Mouse (Mus musculus) midbrain, embryonic 16.5 days (tissue): ENCODE measurements around the gene Ctrc. TPM values are rescaled to one million over a fixed set of nuclear protein-coding genes. Genes with fewer than 3 reads are reported as not detected.
A peak's percentile ranks its signal among the peaks of the same experiment; 100 is the strongest.
"Not testable (repeated sequence)": the region's sequence is repeated elsewhere in the genome, so short reads cannot be mapped to it uniquely, and the experiment has no call there.

ENCODE experiments used
- ATAC-seq: fragments of 200-750 bp; cut with Nextera tagmentation; 2 replicates; pipeline ENCODE4 v1.8.0; 2017; ENCODE audit warnings: moderate TSS enrichment
- H3K27ac ChIP-seq: fragments of 300-500 bp; sonication (generic); 2 replicates; pipeline ENCODE4 v1.5.1; 2014; ENCODE audit warnings: mild to moderate bottlenecking, low read length, mixed read lengths
- H3K27me3 ChIP-seq: fragments of 300-500 bp; sonication (generic); 2 replicates; pipeline ENCODE4 v1.6.1; 2014; ENCODE audit warnings: low read depth, low read length, mixed read lengths; ENCODE audit not compliant: control insufficient read depth, insufficient read depth
- H3K36me3 ChIP-seq: fragments of 300-500 bp; sonication (generic); 2 replicates; pipeline ENCODE4 v1.6.1; 2014; ENCODE audit warnings: mild to moderate bottlenecking, low read length, moderate library complexity, mixed read lengths; ENCODE audit not compliant: control insufficient read depth, insufficient read depth
- H3K4me1 ChIP-seq: fragments of 300-500 bp; sonication (generic); 2 replicates; pipeline ENCODE4 v1.6.1; 2014; ENCODE audit warnings: mild to moderate bottlenecking, low read length, mixed read lengths; ENCODE audit not compliant: control insufficient read depth, insufficient read depth
- H3K4me2 ChIP-seq: fragments of 300-500 bp; sonication (generic); 2 replicates; pipeline ENCODE4 v1.6.1; 2014; ENCODE audit warnings: mild to moderate bottlenecking, low read length, mixed read lengths
- H3K4me3 ChIP-seq: fragments of 300-500 bp; sonication (generic); 2 replicates; pipeline ENCODE4 v1.5.1; 2014; ENCODE audit warnings: low read depth, mild to moderate bottlenecking, low read length, moderate library complexity, mixed read lengths
- H3K9ac ChIP-seq: fragments of 300-500 bp; sonication (generic); 2 replicates; pipeline ENCODE4 v1.6.1; 2014; ENCODE audit warnings: low read depth, low read length, mixed read lengths
- H3K9me3 ChIP-seq: fragments of 300-500 bp; sonication (generic); replicated peaks from 2 replicates; pipeline ENCODE4 v1.6.1; 2014; ENCODE audit warnings: mild to moderate bottlenecking, low read length, mixed read lengths; ENCODE audit not compliant: control insufficient read depth, poor library complexity, severe bottlenecking
- WGBS: fragments of 180-500 bp; shearing (Covaris S2); extraction: QIAGEN DNeasy Blood & Tissue Kit; methylation state at CpG from one replicate; pipeline ENCODE4 v1.1.7; 2014; 5-methylcytosine and 5-hydroxymethylcytosine counted together
- polyA plus RNA-seq: library from polyadenylated mRNA; unstranded; fragments of >200 nt; fragmentation: Nextera tagmentation; extraction: Ambion mirVana; gene quantifications from 2 replicates; pipeline ENCODE4 v1.2.1, GENCODE M21; 2015

The Ctrc gene
- polyA plus RNA-seq, 1 experiment from 2014 or later = not detected

DNA sequence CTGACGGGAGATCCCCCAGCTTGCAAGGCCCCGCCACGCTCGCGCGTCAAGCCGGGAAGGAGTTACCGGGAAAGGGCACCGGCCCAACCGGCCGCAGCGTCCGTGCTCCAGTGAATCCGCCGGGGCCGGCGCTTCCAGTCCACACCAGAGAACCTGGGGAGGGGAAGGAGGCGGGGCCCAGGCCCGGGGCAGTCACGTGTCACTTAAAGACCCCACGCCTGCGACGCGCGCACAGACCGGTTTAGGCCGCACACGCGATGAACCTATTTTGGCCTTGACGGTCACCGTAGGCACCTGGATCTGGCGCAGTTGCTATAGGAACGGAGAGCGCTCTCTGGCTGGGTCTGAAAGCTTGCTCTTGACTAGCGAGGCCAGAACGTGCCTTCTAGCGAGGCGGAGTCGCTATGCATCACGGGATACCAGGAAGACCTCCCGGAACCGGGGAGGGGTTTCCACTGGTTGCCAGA lies 55.6 kb downstream of the Ctrc start, which contains the start of gene Dnajc16:
Gene Dnajc16, minus strand, starts transcription at position 408 of the 467 bp plus-strand sequence.
- Histone ChIP-seq H3K4me3 (peak within 1 kb of the TSS; percentile 96), H3K36me3 (0 out of 2 replicates have a peak, but pooled peaks cover 4% of the 10 kb centered on the region), H3K4me2 (peak within 1 kb of the TSS; percentile 95), H3K4me1 (peaks cover 21% of the 10 kb centered on the region), H3K27ac (peak within 1 kb of the TSS; percentile 85), H3K9ac (peak within 1 kb of the TSS; percentile 98), H3K27me3 (no peaks in the 10 kb centered on the region), H3K9me3 (no peaks in the 10 kb centered on the region)
- WGBS = under 1% methylated on average over 42 of the region's 42 CpGs
- peak; percentile 92 for ATAC-seq

DNA sequence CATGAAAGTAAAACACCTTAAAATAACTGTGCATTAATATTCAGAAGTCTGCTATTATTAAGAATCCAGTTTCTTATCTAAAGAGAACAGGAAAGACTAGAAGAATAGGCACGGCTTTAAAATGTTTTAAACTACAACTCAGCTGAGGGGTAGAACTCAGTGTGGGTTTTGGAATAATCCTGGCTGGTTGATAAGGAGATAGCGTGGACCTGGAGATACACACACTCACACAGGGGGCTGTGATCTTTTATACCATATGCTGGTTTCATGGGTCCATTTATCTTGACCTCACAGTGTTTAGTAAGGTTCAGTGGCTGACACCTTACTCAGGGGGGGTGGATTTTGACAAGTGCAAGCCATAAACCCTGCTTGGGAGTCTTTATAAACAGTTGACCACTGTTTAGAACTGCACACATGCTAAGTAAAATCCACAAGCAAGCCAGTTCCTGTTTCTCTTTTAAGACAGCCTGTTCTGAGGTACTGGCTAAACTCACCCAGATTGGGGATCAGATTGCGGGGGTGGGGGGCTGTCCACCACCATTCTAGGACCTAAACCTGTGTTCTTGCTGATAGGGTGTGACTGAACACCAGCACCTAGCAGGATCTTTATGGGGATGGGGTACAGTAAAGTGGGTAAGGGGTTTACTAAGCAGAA lies 56.5 kb downstream of the Ctrc start:
- Histone ChIP-seq H3K4me3 (peak overlapping the region; percentile 96), H3K9ac (peak overlapping the region; percentile 98), H3K27me3 (no peaks in the 10 kb centered on the region), H3K4me2 (peak overlapping the region; percentile 95), H3K36me3 (peaks cover 10% of the 10 kb centered on the region; the same call in 1 of the 2 replicates), H3K9me3 (no peaks in the 10 kb centered on the region), H3K4me1 (peaks cover 12% of the 10 kb centered on the region), H3K27ac (peak overlapping the region; percentile 85)
- WGBS = 56% methylated on average over 3 of the region's 3 CpGs
- no peak for ATAC-seq

DNA sequence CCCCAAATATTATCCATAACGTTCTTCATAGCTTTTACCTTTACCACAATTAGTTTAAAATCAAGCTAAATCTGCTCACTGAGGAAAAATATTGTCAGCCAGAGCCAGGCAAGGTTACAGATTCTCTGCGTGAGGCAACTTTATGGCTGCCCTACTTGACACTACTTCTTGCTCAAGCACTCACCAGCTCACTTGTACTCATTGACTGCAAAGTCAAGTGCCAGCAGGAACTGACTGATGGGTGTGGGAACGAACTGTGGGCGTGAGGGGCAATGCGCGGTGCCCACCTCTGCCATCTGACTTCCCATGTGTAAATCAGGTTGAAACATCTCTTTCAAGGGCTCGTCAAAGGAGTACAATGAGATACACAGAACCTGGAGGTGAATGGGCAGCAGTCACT lies 58.7 kb downstream of the Ctrc start:
- no peak overlapping the region for H3K4me2 ChIP-seq
- no peak overlapping the region for H3K9ac ChIP-seq
- ATAC-seq = no peak
- peaks cover 6% of the 10 kb centered on the region for H3K4me1 ChIP-seq
- no peaks in the 10 kb centered on the region for H3K9me3 ChIP-seq
- peaks cover 24% of the 10 kb centered on the region for H3K36me3 ChIP-seq
- H3K27me3 ChIP-seq = no peaks in the 10 kb centered on the region
- 93% methylated on average over 7 of the region's 7 CpGs for WGBS
- H3K4me3 ChIP-seq = no peak overlapping the region
- no peak overlapping the region for H3K27ac ChIP-seq

DNA sequence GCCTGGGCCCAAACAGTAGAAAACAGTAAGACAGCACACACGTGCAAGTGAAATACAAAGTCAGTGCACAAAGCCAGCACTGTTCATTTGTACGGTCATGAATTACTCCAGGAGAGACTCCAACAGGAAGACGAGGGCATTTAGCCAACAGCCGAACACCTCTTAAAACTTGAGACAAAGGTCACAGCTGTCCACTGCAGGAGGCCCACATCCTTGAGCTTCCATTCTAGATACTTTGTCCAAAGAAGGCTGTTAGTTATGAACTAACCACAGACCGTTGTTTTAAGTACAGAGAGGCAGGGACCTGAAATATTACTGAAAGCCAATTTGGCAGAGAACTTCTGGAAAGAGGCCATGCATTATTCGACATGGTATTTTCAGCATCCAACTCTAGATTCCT lies 59.1 kb downstream of the Ctrc start:
- H3K4me3 ChIP-seq = no peak overlapping the region
- no peak overlapping the region for H3K9ac ChIP-seq
- H3K27ac ChIP-seq = no peak overlapping the region
- H3K36me3 ChIP-seq = peaks cover 28% of the 10 kb centered on the region
- ATAC-seq = no peak
- 79% methylated on average over 6 of the region's 6 CpGs for WGBS
- no peaks in the 10 kb centered on the region for H3K27me3 ChIP-seq
- no peak overlapping the region for H3K4me2 ChIP-seq
- no peaks in the 10 kb centered on the region for H3K9me3 ChIP-seq
- H3K4me1 ChIP-seq = peaks cover 6% of the 10 kb centered on the region

- H3K27me3 ChIP-seq = no peaks in the 10 kb centered on the region
- H3K4me2 ChIP-seq = no peak overlapping the region
- H3K9me3 ChIP-seq = no peaks in the 10 kb centered on the region
- peaks cover 31% of the 10 kb centered on the region for H3K36me3 ChIP-seq
- 91% methylated on average over 13 of the region's 13 CpGs for WGBS
- H3K4me1 ChIP-seq = peaks cover 6% of the 10 kb centered on the region
- no peak overlapping the region for H3K4me3 ChIP-seq
- H3K9ac ChIP-seq = no peak overlapping the region
- ATAC-seq = no peak
- H3K27ac ChIP-seq = no peak overlapping the region
Measured at GRCm38 (mm10) chr4:141786141-141786540, 60.0 kb downstream of the Ctrc start.

DNA sequence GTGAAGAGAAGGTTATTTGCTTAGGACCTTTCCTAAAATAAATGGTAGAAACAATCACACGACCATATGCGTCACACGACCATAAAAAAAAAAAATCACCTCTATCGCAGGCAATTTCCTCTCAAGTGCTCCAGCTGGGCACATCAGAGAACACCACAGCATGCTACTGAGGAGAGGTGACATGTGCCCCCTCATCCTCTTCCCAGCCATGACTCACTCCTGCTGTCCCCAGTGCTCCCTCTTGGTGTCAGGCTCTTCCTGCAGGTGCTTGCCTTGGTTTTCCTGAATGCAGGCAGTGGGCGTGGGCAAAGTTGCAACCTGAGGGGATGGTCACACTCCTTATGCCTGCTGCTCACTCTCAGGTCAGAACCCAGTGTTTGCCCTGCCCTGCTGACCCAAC lies 61.3 kb downstream of the Ctrc start:
- ATAC-seq = no peak
- 92% methylated on average over 5 of the region's 5 CpGs for WGBS
- no peak overlapping the region for H3K9ac ChIP-seq
- H3K36me3 ChIP-seq = peaks cover 37% of the 10 kb centered on the region
- no peak overlapping the region for H3K27ac ChIP-seq
- H3K4me2 ChIP-seq = no peak overlapping the region
- no peaks in the 10 kb centered on the region for H3K27me3 ChIP-seq
- no peak overlapping the region for H3K4me3 ChIP-seq
- H3K9me3 ChIP-seq = no peaks in the 10 kb centered on the region
- peaks cover 4% of the 10 kb centered on the region for H3K4me1 ChIP-seq

DNA sequence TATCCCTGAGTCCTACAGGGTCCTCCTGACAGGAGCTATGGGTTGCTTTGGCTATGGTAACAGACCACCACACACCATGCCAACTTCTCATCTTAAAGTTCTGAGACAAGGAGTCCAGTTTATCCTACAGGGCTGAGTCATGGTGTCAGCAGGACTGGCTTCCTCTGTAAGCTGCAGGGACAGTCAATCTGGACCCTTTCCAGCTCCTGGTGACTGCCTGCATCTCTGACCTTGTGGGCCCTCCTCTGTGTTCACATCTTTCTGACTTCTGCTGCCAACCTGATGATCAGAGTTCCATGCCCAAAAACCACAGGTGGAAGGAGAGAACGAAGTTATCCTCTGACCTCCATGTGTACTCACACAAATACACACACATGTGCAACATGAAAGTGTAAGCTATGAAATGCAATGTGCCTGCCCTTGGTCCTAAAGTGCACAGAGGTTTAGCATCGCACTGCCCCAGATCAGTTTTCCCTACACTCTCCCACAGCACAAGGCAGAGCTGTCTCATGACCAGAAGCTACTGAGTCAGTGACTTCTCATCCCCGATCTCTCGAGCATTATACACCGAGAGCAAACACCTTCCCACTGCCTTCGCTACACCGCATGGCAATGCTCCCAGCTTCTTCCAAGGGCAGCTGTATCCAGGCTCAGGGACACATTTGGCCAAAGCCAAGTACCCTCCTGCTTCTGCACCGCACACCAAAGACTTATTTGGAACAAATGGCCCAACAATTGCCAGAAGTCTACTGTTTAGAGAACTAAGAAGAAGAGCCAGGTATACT lies 64.8 kb downstream of the Ctrc start:
- Histone ChIP-seq H3K9me3 (no peaks in the 10 kb centered on the region), H3K36me3 (peaks cover 40% of the 10 kb centered on the region), H3K27ac (no peak overlapping the region), H3K4me3 (no peak overlapping the region), H3K9ac (no peak overlapping the region), H3K4me2 (no peak overlapping the region), H3K27me3 (no peaks in the 10 kb centered on the region), H3K4me1 (no peaks in the 10 kb centered on the region)
- 95% methylated on average over 8 of the region's 8 CpGs for WGBS
- ATAC-seq = no peak

DNA sequence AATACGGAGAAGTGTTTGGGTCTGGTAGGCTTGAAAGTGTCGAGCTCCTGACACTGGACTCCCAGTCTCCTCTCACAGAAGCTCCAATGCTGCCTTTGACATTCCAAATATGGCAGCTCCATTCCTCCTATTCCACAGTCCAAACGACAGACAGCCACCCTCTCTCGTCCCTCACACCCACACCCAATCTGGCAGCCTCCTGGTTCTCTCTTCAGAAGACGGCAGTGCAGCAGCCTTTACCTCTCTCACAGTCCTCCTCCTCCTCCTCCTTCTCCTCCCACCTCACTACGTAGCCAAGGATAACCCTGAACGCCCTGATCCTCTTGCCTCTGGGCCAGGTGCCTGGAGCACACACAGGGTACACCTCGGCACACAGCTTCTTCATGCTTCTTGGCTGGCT lies 66.3 kb downstream of the Ctrc start:
- no peaks in the 10 kb centered on the region for H3K9me3 ChIP-seq
- H3K4me2 ChIP-seq = no peak overlapping the region
- H3K27ac ChIP-seq = no peak overlapping the region
- 96% methylated on average over 8 of the region's 8 CpGs for WGBS
- no peaks in the 10 kb centered on the region for H3K27me3 ChIP-seq
- H3K4me1 ChIP-seq = no peaks in the 10 kb centered on the region
- no peak for ATAC-seq
- no peak overlapping the region for H3K9ac ChIP-seq
- no peak overlapping the region for H3K4me3 ChIP-seq
- H3K36me3 ChIP-seq = peaks cover 42% of the 10 kb centered on the region

DNA sequence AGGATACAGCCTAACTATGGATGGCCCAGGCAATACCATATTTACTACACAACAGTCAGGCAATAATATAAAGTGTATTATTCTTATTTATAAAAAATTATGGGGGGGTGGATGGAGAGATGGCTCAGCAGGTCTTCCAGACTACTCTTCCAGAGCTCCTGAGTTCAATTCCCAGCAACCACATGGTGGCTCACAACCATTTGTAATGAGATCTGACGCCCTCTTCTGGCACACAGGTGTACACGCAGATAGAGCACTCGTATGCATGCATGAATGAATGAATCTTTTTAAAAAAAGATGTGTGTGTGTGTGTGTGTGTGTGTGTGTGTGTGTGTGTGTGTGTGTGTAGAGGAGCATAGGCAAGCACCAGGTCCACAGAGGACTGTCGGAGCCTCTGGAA lies 73.1 kb downstream of the Ctrc start:
- not testable (repeated sequence) for H3K4me1 ChIP-seq, H3K4me2 ChIP-seq, H3K27ac ChIP-seq, H3K4me3 ChIP-seq, H3K9ac ChIP-seq, ATAC-seq, H3K9me3 ChIP-seq, H3K27me3 ChIP-seq
- H3K36me3 ChIP-seq = peaks cover 51% of the 10 kb centered on the region
- 83% methylated on average over 4 of the region's 4 CpGs for WGBS
